Mouse (Mus musculus) mesoderm, embryonic 11.5 days (tissue): ENCODE data around the gene Ago1.

Source experiments
- DNase-seq: peaks from one replicate; pipeline ENCODE4 v3.0.0-alpha.2; 2012; ENCODE audit warnings: low read depth, low spot score

Gene Ago1

GRCm38 (mm10) chr4:126468285-126468901 lies at the start of gene Ago1:
TSS of gene Ago1 (minus strand) at chr4:126468583.
- DNase-seq: peak; percentile 97

- no peak for DNase-seq
These were observed 44.1 kb upstream of the Ago1 start for GRCm38 (mm10) chr4:126512308-126513066.

- DNase-seq: no peak
These were observed 42.6 kb upstream of the Ago1 start for GRCm38 (mm10) chr4:126511013-126511412.

- no peak for DNase-seq
These were observed 40.7 kb upstream of the Ago1 start for GRCm38 (mm10) chr4:126509072-126509471.

- DNase-seq: no peak
These were observed 39.9 kb upstream of the Ago1 start for GRCm38 (mm10) chr4:126508110-126508899.

GRCm38 (mm10) chr4:126502977-126503309 lies 34.6 kb upstream of the Ago1 start:
- no peak for DNase-seq

GRCm38 (mm10) chr4:126502141-126502976 lies 34.0 kb upstream of the Ago1 start:
- no peak for DNase-seq

GRCm38 (mm10) chr4:126498601-126499000 lies 30.2 kb upstream of the Ago1 start:
- DNase-seq: no peak

- no peak for DNase-seq
These were observed 28.6 kb upstream of the Ago1 start for GRCm38 (mm10) chr4:126496963-126497362.

- DNase-seq: no peak
These were observed 27.8 kb upstream of the Ago1 start for GRCm38 (mm10) chr4:126495942-126496790.

- no peak for DNase-seq
These were observed 27.1 kb upstream of the Ago1 start for GRCm38 (mm10) chr4:126495453-126495852.

GRCm38 (mm10) chr4:126493416-126493815 lies 25.0 kb upstream of the Ago1 start:
- no peak for DNase-seq

GRCm38 (mm10) chr4:126491977-126492376 lies 23.6 kb upstream of the Ago1 start:
- no peak for DNase-seq

- no peak for DNase-seq
These were observed 22.3 kb upstream of the Ago1 start for GRCm38 (mm10) chr4:126490726-126491125.

GRCm38 (mm10) chr4:126489811-126490210 lies 21.4 kb upstream of the Ago1 start:
- DNase-seq: no peak

GRCm38 (mm10) chr4:126486217-126486616 lies 17.8 kb upstream of the Ago1 start:
- no peak for DNase-seq

GRCm38 (mm10) chr4:126485065-126485464 lies 16.7 kb upstream of the Ago1 start:
- no peak for DNase-seq

- DNase-seq: no peak
These were observed 15.5 kb upstream of the Ago1 start for GRCm38 (mm10) chr4:126483874-126484273.

- no peak for DNase-seq
These were observed 14.6 kb upstream of the Ago1 start for GRCm38 (mm10) chr4:126482951-126483350.

GRCm38 (mm10) chr4:126481461-126481860 lies 13.1 kb upstream of the Ago1 start:
- no peak for DNase-seq

GRCm38 (mm10) chr4:126480288-126480687 lies 11.9 kb upstream of the Ago1 start:
- no peak for DNase-seq
